Mouse (Mus musculus): ENCODE measurements around the gene Casq2.

The Casq2 gene

DNA sequence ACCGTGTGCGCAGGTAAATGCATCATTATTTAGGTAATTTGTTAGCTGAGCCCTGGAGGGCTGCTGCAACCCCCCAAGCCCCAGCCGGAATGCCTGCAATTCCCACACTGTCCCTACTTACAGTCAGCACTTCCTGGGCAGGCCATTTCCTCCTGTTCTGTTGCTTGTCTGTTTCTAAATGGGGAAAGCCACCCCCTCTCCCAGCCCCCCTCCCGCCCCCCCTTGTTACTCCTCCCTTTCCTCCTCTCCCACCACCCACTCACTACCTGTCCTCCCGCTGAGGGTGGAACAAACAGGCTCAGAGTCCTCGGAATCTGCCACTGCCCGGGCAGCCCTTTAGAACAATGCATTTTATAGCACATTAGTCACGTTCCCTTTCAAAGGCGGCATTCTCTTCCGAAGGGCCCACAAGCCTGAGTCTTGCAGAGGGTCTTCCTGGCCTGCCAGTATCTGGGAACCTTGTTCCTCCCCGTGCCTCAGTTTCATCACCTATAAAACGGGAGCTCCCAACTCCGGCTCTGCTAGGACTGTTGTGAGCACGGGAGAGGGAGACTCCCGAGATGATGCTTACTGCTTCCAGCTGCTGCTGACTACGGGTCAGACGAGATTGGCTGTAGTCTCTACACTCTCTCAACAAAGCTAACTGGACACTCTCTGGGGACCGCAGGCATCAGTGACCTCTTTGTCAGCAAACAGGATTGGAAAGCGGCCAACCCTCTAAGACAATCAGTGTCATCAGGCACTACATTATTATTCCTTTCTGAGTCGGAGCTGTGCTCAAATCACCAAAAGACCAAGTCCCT, 107.5 kb downstream of the Casq2 start:
- DNase-seq (ENCODE audit: low spot score in 2 of 2): no peak

DNA sequence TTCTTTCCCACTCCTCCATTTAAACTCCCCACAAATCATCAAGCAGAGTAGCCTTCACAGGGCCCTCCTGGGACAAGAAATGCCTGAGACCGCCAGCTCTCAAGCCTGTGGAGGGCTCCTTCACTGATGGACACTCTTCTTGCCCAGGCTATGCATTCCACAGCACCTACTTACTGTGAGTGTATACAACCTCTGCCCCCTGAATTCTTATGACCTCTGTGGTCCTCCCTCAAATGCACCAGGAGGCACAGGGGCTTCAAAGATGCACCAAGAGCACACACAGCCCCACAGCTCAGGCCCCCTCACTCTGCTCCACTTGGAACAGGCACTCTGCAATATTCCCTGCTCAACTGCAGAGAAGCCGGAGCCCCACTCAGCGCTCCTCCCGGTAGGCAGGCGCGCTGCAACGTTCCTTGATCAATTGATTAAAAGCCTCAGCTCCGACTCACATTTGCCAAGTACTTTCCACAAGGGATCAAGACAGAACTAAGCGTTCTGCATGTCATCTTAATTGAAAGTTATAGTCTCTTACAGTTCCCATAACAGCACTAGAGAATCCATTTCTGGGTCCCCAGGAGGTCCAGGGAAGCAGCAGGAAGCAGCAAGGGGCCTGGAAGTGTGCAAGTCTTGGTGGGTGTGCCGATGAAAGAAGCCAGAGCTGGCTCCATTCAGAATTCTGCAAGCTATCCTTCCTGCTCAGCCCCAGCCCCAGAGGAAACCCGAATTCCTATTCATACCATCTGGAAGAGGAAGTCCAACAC, 108.3 kb downstream of the Casq2 start:
- DNase-seq (ENCODE audit: low spot score in 2 of 2): no peak

DNA sequence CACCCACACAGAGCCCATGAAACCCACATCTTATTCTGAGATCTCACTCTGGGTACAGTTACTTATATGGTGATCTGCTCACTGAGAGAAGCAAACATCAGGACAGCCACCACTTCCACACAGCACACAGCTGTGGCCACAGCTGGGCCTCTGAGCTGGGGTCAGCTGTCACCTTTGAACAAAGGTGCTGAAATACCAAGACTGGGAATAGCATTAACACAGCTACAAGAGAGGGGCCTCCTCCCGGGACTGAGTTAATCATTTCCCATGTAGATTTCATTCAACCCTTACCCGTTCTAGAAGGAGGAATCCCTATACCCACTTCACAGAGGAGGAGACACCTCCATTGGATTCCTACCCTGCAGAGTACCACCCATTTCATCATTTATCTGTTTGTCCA, 109.5 kb downstream of the Casq2 start:
- no peak for DNase-seq (ENCODE audit: low spot score in 2 of 2)
